Comparison of ENCODE assay signal across 7 mouse cellular contexts in the genomic region with DNA sequence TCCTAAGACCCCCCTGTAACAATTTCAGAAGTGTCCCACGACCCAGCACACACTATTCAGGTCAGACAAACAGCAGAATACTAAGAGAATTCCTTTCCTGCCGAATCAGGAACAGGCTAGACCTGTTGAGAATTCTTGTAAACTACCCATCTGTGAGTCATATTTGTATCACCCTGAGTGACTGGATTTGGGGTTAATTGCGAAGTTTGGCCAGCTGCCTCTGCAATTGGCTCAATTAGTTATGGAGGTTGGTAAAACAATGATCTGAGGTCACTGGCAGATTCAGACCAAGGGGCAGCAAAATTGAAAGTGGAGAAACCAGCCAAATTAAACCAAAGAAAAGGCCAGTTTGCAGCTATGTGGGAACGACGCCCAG.
DNase-seq lines count a peak whose midpoint lies in the region; ATAC-seq lines count a peak whose summit lies in the region.

No protein-coding gene starts in this region.

- H3K36me3 ChIP-seq in midbrain, embryonic 14.5 days (ENCODE audit: control insufficient read depth, insufficient read depth, low read length), result no peaks in the 10 kb centered on the region
- H3K36me3 ChIP-seq in midbrain, embryonic 11.5 days (ENCODE audit: control insufficient read depth, insufficient read depth, low read length), result no peaks in the 10 kb centered on the region

- H3K27me3 ChIP-seq in midbrain, embryonic 14.5 days (ENCODE audit: control insufficient read depth, insufficient read depth, low read length), result no peaks in the 10 kb centered on the region
- no peaks in the 10 kb centered on the region for H3K27me3 ChIP-seq in midbrain, embryonic 11.5 days (ENCODE audit: control insufficient read depth, insufficient read depth, low read length)

- no peaks in the 10 kb centered on the region for H3K9me3 ChIP-seq in midbrain, embryonic 14.5 days (ENCODE audit: control insufficient read depth, low read length)
- no peaks in the 10 kb centered on the region for H3K9me3 ChIP-seq in midbrain, embryonic 11.5 days (ENCODE audit: control insufficient read depth, low read length)

- DNase-seq in midbrain, embryonic 14.5 days, result peak; percentile 7
- no peak for DNase-seq in midbrain, embryonic 11.5 days (ENCODE audit: low spot score, missing footprints)
- DNase-seq in cerebellum, adult 18-20 months, result peak; percentile 42 to 46
- peak; percentile 26 to 56 for DNase-seq in frontal cortex, postnatal 36 days (ENCODE audit: low spot score in 2 of 2)
- peak; percentile 21 to 35 for DNase-seq in left cerebral cortex, postnatal 10 days (ENCODE audit: extremely low spot score in 1 of 2, low spot score in 2 of 2)
- peak; percentile 31 to 49 for DNase-seq in urinary bladder, postnatal 36 days (ENCODE audit: low spot score in 2 of 2)
- DNase-seq in thymus, postnatal 36 days, result no peak

- WGBS in midbrain, embryonic 14.5 days, result 68% methylated on average over 5 of the region's 5 CpGs
- 80% methylated on average over 5 of the region's 5 CpGs for WGBS in midbrain, embryonic 11.5 days

- intact Hi-C loops in left cerebral cortex, postnatal 10 days (cut with DNase I), result loop anchor here (10.0 kb wide), 1 partner anchor 243 kb away; no protein-coding TSS in a partner anchor

- no peak overlapping the region for H3K4me3 ChIP-seq in midbrain, embryonic 14.5 days (replicated peaks; ENCODE audit: low read depth, low read length)
- H3K4me3 ChIP-seq in midbrain, embryonic 11.5 days (ENCODE audit: low read depth, low read length), result no peak overlapping the region

- no peak overlapping the region for H3K9ac ChIP-seq in midbrain, embryonic 14.5 days (replicated peaks; ENCODE audit: low read length)
- no peak overlapping the region for H3K9ac ChIP-seq in midbrain, embryonic 11.5 days (ENCODE audit: low read length)

- no peak for ATAC-seq in midbrain, embryonic 14.5 days (ENCODE audit: low FRiP score, low TSS enrichment)
- ATAC-seq in midbrain, embryonic 11.5 days (ENCODE audit: low FRiP score), result no peak

- H3K4me1 ChIP-seq in midbrain, embryonic 14.5 days (ENCODE audit: control insufficient read depth, insufficient read depth, low read length), result 0 out of 2 replicates have a peak, but pooled peaks cover 5% of the 10 kb centered on the region
- no peaks in the 10 kb centered on the region for H3K4me1 ChIP-seq in midbrain, embryonic 11.5 days (ENCODE audit: control insufficient read depth, insufficient read depth, low read length)

- no peak overlapping the region for H3K27ac ChIP-seq in midbrain, embryonic 14.5 days (replicated peaks; ENCODE audit: low read depth, low read length)
- H3K27ac ChIP-seq in midbrain, embryonic 11.5 days (ENCODE audit: low read depth, low read length), result no peak overlapping the region

- no peak overlapping the region for H3K4me2 ChIP-seq in midbrain, embryonic 14.5 days (ENCODE audit: low read length)
- no peak overlapping the region for H3K4me2 ChIP-seq in midbrain, embryonic 11.5 days

Comparison
In these comparisons a context has a peak if more than half of its experiments do, and no peak if none do; other contexts are left out.
1. DNase-seq: peak in midbrain, embryonic 14.5 days (single experiment), cerebellum, adult 18-20 months (2 of 2), frontal cortex, postnatal 36 days (2 of 2), left cerebral cortex, postnatal 10 days (2 of 2) and urinary bladder, postnatal 36 days (2 of 2); none in midbrain, embryonic 11.5 days (single experiment) and thymus, postnatal 36 days (0 of 2).